Mouse (Mus musculus) limb, embryonic 13.5 days (tissue): ENCODE measurements at regions not wholly inside any gene's neighbourhood (a gene's known extent, or its start where the extent isn't known, plus 50 kb on each side); places are given as distances from the start of the nearest gene placed in this dataset.
A peak's percentile ranks its signal among the peaks of the same experiment; 100 is the strongest.
"Not testable (repeated sequence)": the region's sequence is repeated elsewhere in the genome, so short reads cannot be mapped to it uniquely, and the experiment has no call there.

Experiments
- ATAC-seq: fragments of 200-750 bp; cut with Nextera tagmentation; 2 replicates; pipeline ENCODE4 v1.8.0; 2017; ENCODE audit warnings: low read depth, moderate number of reproducible peaks, moderate TSS enrichment; ENCODE audit not compliant: low FRiP score
- H3K27ac ChIP-seq: fragments of 300-500 bp; sonication (generic); 2 replicates; pipeline ENCODE4 v1.5.1; 2015; ENCODE audit warnings: inconsistent platforms, mild to moderate bottlenecking, moderate library complexity
- H3K27me3 ChIP-seq: fragments of 300-500 bp; sonication (generic); 2 replicates; pipeline ENCODE4 v1.6.1; 2015; ENCODE audit warnings: mild to moderate bottlenecking, inconsistent platforms
- H3K36me3 ChIP-seq: fragments of 300-500 bp; sonication (generic); 2 replicates; pipeline ENCODE4 v1.6.1; 2015; ENCODE audit warnings: inconsistent platforms, mild to moderate bottlenecking, moderate library complexity
- H3K4me1 ChIP-seq: fragments of 300-500 bp; sonication (generic); 2 replicates; pipeline ENCODE4 v1.6.1; 2015; ENCODE audit warnings: inconsistent platforms
- H3K4me2 ChIP-seq: fragments of 300-500 bp; sonication (generic); replicated peaks from 2 replicates; pipeline ENCODE4 v1.6.1; 2015; ENCODE audit warnings: inconsistent platforms, mild to moderate bottlenecking, moderate library complexity
- H3K4me3 ChIP-seq: fragments of 300-500 bp; sonication (generic); 2 replicates; pipeline ENCODE4 v1.5.1; 2015; ENCODE audit warnings: moderate library complexity, mild to moderate bottlenecking, inconsistent platforms
- H3K9ac ChIP-seq: fragments of 300-500 bp; sonication (generic); 2 replicates; pipeline ENCODE4 v1.6.1; 2015; ENCODE audit warnings: mild to moderate bottlenecking, inconsistent platforms
- H3K9me3 ChIP-seq: fragments of 300-500 bp; sonication (generic); 2 replicates; pipeline ENCODE4 v1.6.1; 2016; ENCODE audit warnings: inconsistent platforms
- WGBS: fragments of 180-500 bp; shearing (Covaris S2); methylation state at CpG from one replicate; pipeline ENCODE4 v1.1.7; 2015; 5-methylcytosine and 5-hydroxymethylcytosine counted together

- H3K4me2 ChIP-seq, H3K36me3 ChIP-seq, H3K4me1 ChIP-seq, H3K4me3 ChIP-seq, H3K27me3 ChIP-seq, H3K9ac ChIP-seq, H3K9me3 ChIP-seq: not testable (repeated sequence)
- WGBS, result 20% methylated on average over 1 of the region's 2 CpGs
- peak; percentile 60 for ATAC-seq
- peak overlapping the region; percentile 61; the same call in 1 of the 2 replicates for H3K27ac ChIP-seq
Measured at GRCm38 (mm10) chrX:103532620-103533199, 97.7 kb upstream of the Zcchc13 start.

- Histone ChIP-seq H3K9me3 (no peaks in the 10 kb centered on the region), H3K4me3 (no peak overlapping the region), H3K9ac (no peak overlapping the region), H3K4me2 (0 out of 2 replicates have a peak overlapping the region, but pooled peaks have one; percentile 9), H3K36me3 (no peaks in the 10 kb centered on the region), H3K27me3 (no peaks in the 10 kb centered on the region), H3K4me1 (peaks cover 7% of the 10 kb centered on the region), H3K27ac (peak overlapping the region; percentile 61; the same call in 1 of the 2 replicates)
- WGBS, result 7% methylated on average over 11 of the region's 11 CpGs
- 0 out of 2 replicates have a peak, but pooled peaks have one; percentile 61 for ATAC-seq
Measured at GRCm38 (mm10) chrX:103533306-103533705, 97.1 kb upstream of the Zcchc13 start.

GRCm38 (mm10) chrX:103533831-103534230, 96.6 kb upstream of the Zcchc13 start:
- Histone ChIP-seq H3K4me1 (peaks cover 7% of the 10 kb centered on the region), H3K9me3 (no peaks in the 10 kb centered on the region), H3K27ac (no peak overlapping the region), H3K9ac (no peak overlapping the region), H3K36me3 (no peaks in the 10 kb centered on the region), H3K4me3 (no peak overlapping the region), H3K4me2 (no peak overlapping the region), H3K27me3 (no peaks in the 10 kb centered on the region)
- no peak for ATAC-seq
- 18% methylated on average over 1 of the region's 1 CpGs for WGBS

- H3K36me3 ChIP-seq, result no peaks in the 10 kb centered on the region
- ATAC-seq, result no peak
- no peak overlapping the region for H3K27ac ChIP-seq
- no peaks in the 10 kb centered on the region for H3K27me3 ChIP-seq
- WGBS, result 80% methylated on average over 5 of the region's 5 CpGs
- no peak overlapping the region for H3K4me2 ChIP-seq
- H3K4me3 ChIP-seq, result no peak overlapping the region
- H3K4me1 ChIP-seq, result peaks cover 4% of the 10 kb centered on the region; the same call in 1 of the 2 replicates
- no peaks in the 10 kb centered on the region for H3K9me3 ChIP-seq
- H3K9ac ChIP-seq, result no peak overlapping the region
Measured at GRCm38 (mm10) chrX:103546490-103547202, 83.7 kb upstream of the Zcchc13 start.

GRCm38 (mm10) chrX:103551304-103551703, 79.1 kb upstream of the Zcchc13 start:
- no peaks in the 10 kb centered on the region for H3K36me3 ChIP-seq
- ATAC-seq, result 0 out of 2 replicates have a peak, but pooled peaks have one; percentile 51
- no peak overlapping the region for H3K4me3 ChIP-seq
- H3K9me3 ChIP-seq, result no peaks in the 10 kb centered on the region
- no peaks in the 10 kb centered on the region for H3K27me3 ChIP-seq
- H3K4me2 ChIP-seq, result no peak overlapping the region
- no peak overlapping the region for H3K27ac ChIP-seq
- H3K9ac ChIP-seq, result no peak overlapping the region
- peaks cover 7% of the 10 kb centered on the region; the same call in 1 of the 2 replicates for H3K4me1 ChIP-seq
- 78% methylated on average over 14 of the region's 14 CpGs for WGBS

- Histone ChIP-seq H3K36me3 (no peaks in the 10 kb centered on the region), H3K4me2 (no peak overlapping the region), H3K4me3 (no peak overlapping the region), H3K27me3 (no peaks in the 10 kb centered on the region), H3K9me3 (no peaks in the 10 kb centered on the region), H3K4me1 (peaks cover 13% of the 10 kb centered on the region; the same call in 1 of the 2 replicates), H3K9ac (no peak overlapping the region), H3K27ac (no peak overlapping the region)
- no peak for ATAC-seq
- WGBS, result 97% methylated on average over 3 of the region's 3 CpGs
Measured at GRCm38 (mm10) chrX:103553196-103553595, 77.2 kb upstream of the Zcchc13 start.

GRCm38 (mm10) chrX:103553605-103554004, 76.8 kb upstream of the Zcchc13 start:
- ATAC-seq, result no peak
- Histone ChIP-seq H3K9ac (no peak overlapping the region), H3K36me3 (no peaks in the 10 kb centered on the region), H3K4me2 (no peak overlapping the region), H3K4me3 (no peak overlapping the region), H3K9me3 (no peaks in the 10 kb centered on the region), H3K27me3 (no peaks in the 10 kb centered on the region), H3K4me1 (peaks cover 13% of the 10 kb centered on the region; the same call in 1 of the 2 replicates), H3K27ac (no peak overlapping the region)
- 84% methylated on average over 3 of the region's 3 CpGs for WGBS

DNA sequence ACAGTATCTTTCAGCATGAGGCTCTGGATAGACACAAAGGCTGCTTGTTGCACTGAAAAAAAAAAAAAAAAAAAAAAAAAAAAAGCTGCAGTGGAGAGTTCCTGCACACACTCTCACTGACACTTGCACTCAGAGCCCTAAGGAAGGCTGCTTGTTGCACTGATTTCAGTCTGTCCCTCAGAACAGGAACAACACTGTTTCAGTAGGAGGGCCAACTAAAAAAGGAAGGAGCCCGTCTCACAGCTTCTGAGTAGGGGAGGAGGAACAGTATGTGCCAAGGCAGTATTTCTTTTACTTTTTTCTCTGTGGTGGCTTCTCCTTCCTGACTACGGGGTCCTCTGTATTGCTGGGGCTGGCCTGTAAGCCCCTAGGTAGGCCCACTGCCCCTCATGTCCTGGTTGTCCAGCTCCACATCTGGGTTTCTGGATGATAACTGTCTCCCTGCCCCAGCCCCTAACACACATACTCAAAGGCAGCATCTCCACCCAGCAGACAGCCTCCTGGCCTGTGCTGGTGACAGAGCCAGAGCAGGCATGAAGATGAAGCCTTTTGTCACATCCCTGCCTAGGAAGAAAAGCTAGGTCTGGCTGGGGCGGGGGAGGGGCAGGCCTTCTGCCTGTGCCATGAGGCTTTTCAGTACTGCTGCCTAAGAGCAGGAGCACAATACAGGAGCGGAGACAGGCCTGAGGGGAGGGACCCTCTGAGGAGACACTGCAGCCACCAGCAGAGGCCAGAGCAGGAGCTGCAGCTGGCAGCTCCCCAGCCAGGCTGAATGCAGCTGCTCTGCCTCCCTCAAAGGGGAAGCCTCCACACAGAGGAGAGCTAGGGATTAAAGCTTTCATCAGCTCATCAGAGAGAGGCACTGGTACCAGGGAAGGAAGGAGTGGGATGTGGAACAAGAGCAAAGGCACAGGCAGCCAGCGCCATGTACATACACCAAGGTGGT, 75.1 kb upstream of the Zcchc13 start:
- H3K4me2 ChIP-seq, H3K27me3 ChIP-seq, H3K9me3 ChIP-seq, H3K27ac ChIP-seq, H3K36me3 ChIP-seq, H3K4me3 ChIP-seq, H3K9ac ChIP-seq: not testable (repeated sequence)
- peak; percentile 82 for ATAC-seq
- H3K4me1 ChIP-seq, result peaks cover 13% of the 10 kb centered on the region; the same call in 1 of the 2 replicates
- 46% methylated on average over 4 of the region's 5 CpGs for WGBS

DNA sequence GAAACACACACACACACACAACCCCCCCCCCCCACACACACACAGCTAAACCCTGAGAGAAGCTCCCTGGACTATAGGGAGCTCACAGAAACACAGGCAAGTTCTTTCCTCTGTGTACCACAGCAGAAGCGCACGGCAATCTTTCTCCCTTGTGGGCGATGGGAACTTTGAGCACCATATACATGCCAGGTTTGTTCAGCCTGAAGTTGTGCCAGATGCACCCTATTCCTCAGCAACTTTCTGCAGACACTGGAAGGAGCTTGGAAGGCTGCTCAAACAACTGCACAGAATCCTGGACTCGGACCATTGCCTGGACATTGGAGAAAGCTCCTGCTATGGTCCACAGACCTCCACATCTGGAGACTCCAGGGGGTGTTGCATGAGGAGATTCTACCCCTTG, 74.3 kb upstream of the Zcchc13 start:
- WGBS, result 62% methylated on average over 4 of the region's 4 CpGs
- Histone ChIP-seq H3K4me3 (no peak overlapping the region), H3K36me3 (no peaks in the 10 kb centered on the region), H3K9me3 (no peaks in the 10 kb centered on the region), H3K4me2 (no peak overlapping the region), H3K27me3 (no peaks in the 10 kb centered on the region), H3K27ac (no peak overlapping the region), H3K4me1 (peaks cover 9% of the 10 kb centered on the region; the same call in 1 of the 2 replicates), H3K9ac (no peak overlapping the region)
- ATAC-seq, result no peak

- H3K36me3 ChIP-seq, result no peaks in the 10 kb centered on the region; the same call in 1 of the 2 replicates
- H3K4me1 ChIP-seq, result 0 out of 2 replicates have a peak, but pooled peaks cover 8% of the 10 kb centered on the region
- H3K27ac ChIP-seq, result no peak overlapping the region
- H3K4me3 ChIP-seq, result no peak overlapping the region
- WGBS, result 51% methylated on average over 7 of the region's 7 CpGs
- H3K27me3 ChIP-seq, result no peaks in the 10 kb centered on the region
- no peak for ATAC-seq
- no peaks in the 10 kb centered on the region for H3K9me3 ChIP-seq
- H3K9ac ChIP-seq, result no peak overlapping the region
- H3K4me2 ChIP-seq, result no peak overlapping the region
Measured at GRCm38 (mm10) chrX:103556681-103557490, 73.5 kb upstream of the Zcchc13 start.

DNA sequence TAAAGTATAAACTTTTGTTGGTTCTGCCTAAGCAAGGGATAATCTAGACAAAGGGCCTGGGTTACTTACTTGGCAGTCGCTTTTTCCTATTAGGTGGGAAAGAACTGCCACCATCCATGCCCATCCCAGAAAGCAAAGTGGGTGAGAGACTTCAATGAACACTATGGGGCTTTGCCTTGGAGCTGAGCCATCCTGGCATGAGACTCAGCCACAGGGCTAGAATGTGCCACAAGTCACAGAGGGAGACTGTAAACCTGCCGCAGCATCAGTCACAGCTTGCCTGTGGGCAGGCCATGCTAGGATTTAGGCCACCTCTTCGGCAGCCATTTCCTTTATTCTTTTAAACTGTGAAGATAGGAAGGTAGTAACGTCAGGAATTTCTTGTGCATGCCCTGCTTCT, 72.9 kb upstream of the Zcchc13 start:
- H3K4me2 ChIP-seq, result no peak overlapping the region
- 0 out of 2 replicates have a peak, but pooled peaks cover 8% of the 10 kb centered on the region for H3K4me1 ChIP-seq
- H3K27me3 ChIP-seq, result no peaks in the 10 kb centered on the region
- H3K9ac ChIP-seq, result no peak overlapping the region
- H3K36me3 ChIP-seq, result peaks cover 4% of the 10 kb centered on the region; the same call in 1 of the 2 replicates
- ATAC-seq, result no peak
- no peak overlapping the region for H3K4me3 ChIP-seq
- H3K9me3 ChIP-seq, result no peaks in the 10 kb centered on the region
- no peak overlapping the region for H3K27ac ChIP-seq
- 85% methylated on average over 4 of the region's 4 CpGs for WGBS
